Mouse (Mus musculus) Patski (cell line): Measurements from ENCODE around the gene Ighmbp2. TPM values are rescaled to one million over a fixed set of nuclear protein-coding genes. Genes with fewer than 3 reads are reported as not detected.
A peak's percentile ranks its signal among the peaks of the same experiment; 100 is the strongest.

Source experiments
- ATAC-seq: fragments of 100-300 bp; one replicate; pipeline ENCODE4 v1.8.0; 2021
- CTCF ChIA-PET: fragments of 350-600 bp; sonication (Branson Sonifier 250); formaldehyde crosslinking; loops from one replicate; lab custom pipeline; 2022; ENCODE audit warnings: inconsistent platforms; lab: Charles Lee
- POLR2A ChIA-PET: fragments of 350-600 bp; sonication (Branson Sonifier 250); formaldehyde crosslinking; loops from one replicate; lab custom pipeline; 2022; ENCODE audit warnings: antibody characterized with exemption, inconsistent platforms; lab: Charles Lee
- DNase-seq: peaks from one replicate; pipeline ENCODE4 v3.0.0-alpha.2; 2011; ENCODE audit warnings: low read depth, low spot score
- H3K27me3 ChIP-seq: fragments of 371-371 bp; one replicate; pipeline ENCODE4 v1.5.1; 2021
- CTCF ChIP-seq: fragments of 100-300 bp; IDR thresholded peaks from one replicate; pipeline ENCODE4 v1.5.1; 2021
- in situ Hi-C: fragments of 300-500 bp; cut with MboI; formaldehyde crosslinking; loops from 3 replicates; pipeline ENCODE4 v1.11.1; 2018; ENCODE audit warnings: low pct_unique_long_range_greater_than_20kb, mixed read lengths
- polyA plus RNA-seq: library from polyadenylated mRNA; unstranded; gene quantifications from one replicate; pipeline ENCODE4 v1.2.3, GENCODE M21; 2021

Gene Ighmbp2
- polyA plus RNA-seq, result 11.1 TPM

- no peaks in the 10 kb centered on the region for H3K27me3 ChIP-seq
- ChIA-PET POLR2A (interaction anchor here (0.7 to 1.4 kb wide), 2 partner anchors 18 to 43 kb away, joined by 3 read pairs; no protein-coding TSS in a partner anchor), CTCF (interaction anchor here (1.5 kb wide), 1 partner anchor 9 kb away, joined by 3 read pairs; no protein-coding TSS in a partner anchor)
- ATAC-seq (peak; percentile 84), DNase-seq (peak; percentile 73)
- no peak for TF ChIP-seq CTCF
- in situ Hi-C loops, result no loop called here
These were observed at the start of gene Ighmbp2, which contains the start of gene Mrpl21 for GRCm38 (mm10) chr19:3282572-3283467. TSS of gene Ighmbp2 (minus strand) at chr19:3283017. TSS of gene Mrpl21 (plus strand) at chr19:3282901.

GRCm38 (mm10) chr19:3326479-3327047 lies 43.7 kb upstream of the Ighmbp2 start:
- POLR2A ChIA-PET, result interaction anchor here (1.3 kb wide), 1 partner anchor 28 kb away, joined by 4 read pairs; no protein-coding TSS in a partner anchor

GRCm38 (mm10) chr19:3325771-3326478 lies 43.1 kb upstream of the Ighmbp2 start:
- no peak for TF ChIP-seq CTCF
- no peaks in the 10 kb centered on the region for H3K27me3 ChIP-seq
- in situ Hi-C loops, result no loop called here
- ATAC-seq (no peak), DNase-seq (no peak)
- CTCF ChIA-PET, result interaction anchor here (0.9 to 1.9 kb wide), 3 partner anchors 9 to 31 kb away, joined by 3 to 5 read pairs (median 3); no protein-coding TSS in a partner anchor
- POLR2A ChIA-PET, result interaction anchor here (0.6 to 1.8 kb wide), 6 partner anchors 8 to 43 kb away, joined by 3 to 4 read pairs (median 4); partner anchors contain the start of gene Ighmbp2

More at GRCm38 (mm10) chr19:3326479-3327047, 43.7 kb upstream of the Ighmbp2 start:
- no peak for DNase-seq
- TF ChIP-seq CTCF, result no peak
- ATAC-seq, result no peak
- no peaks in the 10 kb centered on the region for H3K27me3 ChIP-seq
- CTCF ChIA-PET, result interaction anchor here (0.9 to 1.9 kb wide), 3 partner anchors 8 to 30 kb away, joined by 3 to 5 read pairs (median 3); no protein-coding TSS in a partner anchor
- in situ Hi-C loops, result no loop called here

GRCm38 (mm10) chr19:3324931-3325711 lies 42.3 kb upstream of the Ighmbp2 start:
- in situ Hi-C loops, result no loop called here
- TF ChIP-seq CTCF, result no peak
- ATAC-seq, result peak; percentile 34
- H3K27me3 ChIP-seq, result no peaks in the 10 kb centered on the region
- CTCF ChIA-PET, result interaction anchor here (0.6 to 1.9 kb wide), 5 partner anchors 8 to 125 kb away, joined by 3 to 5 read pairs (median 3); no protein-coding TSS in a partner anchor
- POLR2A ChIA-PET, result interaction anchor here (0.6 to 1.8 kb wide), 8 partner anchors 8 to 42 kb away, joined by 3 to 5 read pairs (median 4); partner anchors contain the start of gene Ighmbp2
- peak; percentile 60 for DNase-seq

GRCm38 (mm10) chr19:3324271-3324811 lies 41.5 kb upstream of the Ighmbp2 start:
- no peak for TF ChIP-seq CTCF
- in situ Hi-C loops, result no loop called here
- ChIA-PET POLR2A (interaction anchor here (1.0 to 1.8 kb wide), 4 partner anchors 9 to 16 kb away, joined by 3 to 5 read pairs (median 4); no protein-coding TSS in a partner anchor), CTCF (interaction anchor here (0.6 to 1.4 kb wide), 3 partner anchors 9 to 113 kb away, joined by 3 read pairs; no protein-coding TSS in a partner anchor)
- DNase-seq, result peak; percentile 64
- H3K27me3 ChIP-seq, result no peaks in the 10 kb centered on the region
- ATAC-seq, result no peak

GRCm38 (mm10) chr19:3323753-3324270 lies 41.0 kb upstream of the Ighmbp2 start:
- TF ChIP-seq CTCF, result no peak
- CTCF ChIA-PET, result interaction anchor here (0.6 to 1.4 kb wide), 2 partner anchors 9 to 11 kb away, joined by 3 read pairs; no protein-coding TSS in a partner anchor
- ATAC-seq (no peak), DNase-seq (no peak)
- peaks cover 2% of the 10 kb centered on the region for H3K27me3 ChIP-seq
- POLR2A ChIA-PET, result interaction anchor here (1.0 to 1.8 kb wide), 3 partner anchors 10 to 16 kb away, joined by 3 to 5 read pairs (median 4); no protein-coding TSS in a partner anchor
- in situ Hi-C loops, result no loop called here

GRCm38 (mm10) chr19:3323201-3323621 lies 40.4 kb upstream of the Ighmbp2 start:
- no peak for DNase-seq
- ChIA-PET CTCF (interaction anchor here (0.7 to 1.7 kb wide), 3 partner anchors 13 to 34 kb away, joined by 3 to 6 read pairs (median 3); no protein-coding TSS in a partner anchor), POLR2A (interaction anchor here (1.0 kb wide), 1 partner anchor 25 kb away, joined by 5 read pairs; no protein-coding TSS in a partner anchor)
- H3K27me3 ChIP-seq, result peaks cover 5% of the 10 kb centered on the region
- in situ Hi-C loops, result no loop called here
- TF ChIP-seq CTCF, result no peak
- peak; percentile 88 for ATAC-seq

- no peak for TF ChIP-seq CTCF
- ATAC-seq (no peak), DNase-seq (no peak)
- POLR2A ChIA-PET, result interaction anchor here (1.0 kb wide), 1 partner anchor 26 kb away, joined by 5 read pairs; no protein-coding TSS in a partner anchor
- CTCF ChIA-PET, result interaction anchor here (1.0 to 1.7 kb wide), 3 partner anchors 27 to 115 kb away, joined by 3 to 6 read pairs (median 3); no protein-coding TSS in a partner anchor
- in situ Hi-C loops, result no loop called here
- H3K27me3 ChIP-seq, result peaks cover 5% of the 10 kb centered on the region
These were observed 39.6 kb upstream of the Ighmbp2 start, which contains the start of gene Cpt1a for GRCm38 (mm10) chr19:3322261-3322969. TSS of gene Cpt1a (plus strand) at chr19:3322334.
